Comparison of ENCODE assay signal across 8 mouse cellular contexts in the genomic region with DNA sequence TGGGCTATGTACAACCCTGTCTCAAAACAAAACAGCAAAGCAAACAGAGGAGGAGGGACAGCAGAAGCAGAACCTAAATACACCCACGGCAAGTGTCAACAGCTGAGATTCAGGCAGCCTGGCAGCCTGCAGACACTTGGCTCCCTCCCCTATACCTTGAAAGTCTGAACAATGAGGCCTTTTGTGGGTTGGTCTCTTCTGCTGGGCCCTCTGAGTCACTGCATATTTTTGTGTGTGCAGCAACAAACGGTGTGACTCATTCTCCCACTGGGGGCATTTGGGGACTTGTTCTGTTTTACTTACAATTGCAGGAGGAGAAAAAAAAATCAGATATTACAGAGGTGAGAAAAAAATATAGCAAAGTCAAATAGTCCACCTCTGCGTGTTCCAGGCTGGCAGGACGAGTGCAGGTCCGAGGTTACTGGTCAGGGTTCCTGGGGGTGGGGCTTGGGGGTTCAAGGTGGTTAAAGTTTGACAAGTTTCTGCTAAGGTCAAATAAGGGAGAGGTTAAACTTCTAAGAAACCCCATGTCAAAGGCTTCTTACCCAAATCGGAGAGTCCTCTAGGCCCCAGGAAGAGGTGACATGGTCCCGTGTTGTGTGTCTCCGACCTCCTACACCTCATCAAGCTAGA.
DNase-seq lines count a peak whose midpoint lies in the region; ATAC-seq lines count a peak whose summit lies in the region.

No protein-coding gene starts in this region.

- H3K36me3 ChIP-seq in stomach, embryonic 16.5 days (ENCODE audit: control insufficient read depth, insufficient read depth, low read length) = no peaks in the 10 kb centered on the region

- no peak overlapping the region for H3K4me3 ChIP-seq in stomach, embryonic 16.5 days (replicated peaks; ENCODE audit: low read length)

- H3K27me3 ChIP-seq in stomach, embryonic 16.5 days (ENCODE audit: control insufficient read depth, insufficient read depth, low read length) = no peaks in the 10 kb centered on the region

- H3K4me1 ChIP-seq in stomach, embryonic 16.5 days (ENCODE audit: control insufficient read depth, insufficient read depth, low read length) = 0 out of 2 replicates have a peak, but pooled peaks cover 5% of the 10 kb centered on the region

- peak; percentile 23 for DNase-seq in gastrocnemius, postnatal 14 days
- no peak for DNase-seq in gastrocnemius, adult 8-10 months (ENCODE audit: low spot score in 2 of 2)
- peak; percentile 20 for DNase-seq in ovary, adult 18-20 months (ENCODE audit: low spot score)
- no peak for DNase-seq in ovary, postnatal 14 days (ENCODE audit: low spot score)
- DNase-seq in heart, postnatal 36 days = peak; percentile 2 to 4
- no peak for DNase-seq in cerebellum, postnatal 25 days
- no peak for DNase-seq in cerebellum, adult 18-20 months

- ATAC-seq in stomach, embryonic 16.5 days (ENCODE audit: insufficient read depth, low FRiP score) = peak; percentile 85; the same call in 1 of the 2 replicates

- H3K9me3 ChIP-seq in stomach, embryonic 16.5 days (replicated peaks; ENCODE audit: control insufficient read depth, low read length) = no peaks in the 10 kb centered on the region

- 52% methylated on average over 8 of the region's 8 CpGs for WGBS in stomach, embryonic 16.5 days

- intact Hi-C loops in gastrocnemius, postnatal 14 days (cut with DNase I; ENCODE audit: low total_unique reads) = no loop called here
- intact Hi-C loops in heart, postnatal 36 days (cut with DNase I) = no loop called here

- no peak overlapping the region for H3K27ac ChIP-seq in stomach, embryonic 16.5 days (ENCODE audit: low read length)

- H3K4me2 ChIP-seq in stomach, embryonic 16.5 days (ENCODE audit: low read depth, low read length) = no peak overlapping the region

- no peak overlapping the region for H3K9ac ChIP-seq in stomach, embryonic 16.5 days (ENCODE audit: low read length)

Comparison
In these comparisons a context has a peak if more than half of its experiments do, and no peak if none do; other contexts are left out.
1. DNase-seq: peak in gastrocnemius, postnatal 14 days (single experiment), ovary, adult 18-20 months (single experiment) and heart, postnatal 36 days (2 of 2); none in gastrocnemius, adult 8-10 months (0 of 2), ovary, postnatal 14 days (single experiment), cerebellum, postnatal 25 days (0 of 2) and cerebellum, adult 18-20 months (0 of 2).